Mouse (Mus musculus): ENCODE results near the gene Zfp53. TPM values are rescaled to one million over a fixed set of nuclear protein-coding genes. Genes with fewer than 3 reads are reported as not detected.

Zfp53 gene
- total and polyA plus RNA-seq, 3 experiments, result 1.8 to 2.2 TPM; not detected in 1

DNA sequence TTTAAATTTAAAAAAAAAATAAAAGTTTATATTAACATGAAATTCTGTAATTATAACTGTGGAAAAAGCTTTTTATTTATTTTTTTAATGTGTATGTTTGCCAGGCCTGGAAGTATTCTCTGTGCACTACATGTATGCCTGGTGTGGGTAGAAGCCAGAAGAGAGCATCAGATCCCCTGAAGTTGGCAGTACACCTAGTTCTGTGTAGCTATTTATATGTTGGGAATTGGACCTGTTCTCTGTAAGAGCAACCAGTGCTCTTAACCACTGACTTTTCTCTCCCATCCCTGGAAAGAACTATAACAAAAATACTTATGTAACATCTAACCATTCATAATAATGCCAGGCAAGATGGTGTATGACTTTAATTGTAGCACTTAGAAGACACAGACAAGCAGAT, 21.0 kb downstream of the Zfp53 start:
- DNase-seq (ENCODE audit: low read depth, low spot score), result no peak
- Histone ChIP-seq H3K9me3 (replicated peaks; ENCODE audit: insufficient read depth, low read length) (no peaks in the 10 kb centered on the region), H3K27ac (ENCODE audit: control insufficient read depth, low read depth, low read length) (no peak overlapping the region), H3K4me1 (ENCODE audit: control insufficient read depth in 1 of 2, insufficient read depth in 2 of 2, low read length in 2 of 2) (0 out of 4 replicates have a peak, but pooled peaks cover 0 to 2% of the 10 kb centered on the region in 2 experiments), H3K36me3 (ENCODE audit: control insufficient read depth in 1 of 2, insufficient read depth in 2 of 2, low read length in 2 of 2) (peaks cover 0 to 2% of the 10 kb centered on the region in 2 experiments; a peak in 1 of 4 replicates), H3K9ac (ENCODE audit: control insufficient read depth, low read depth, low read length, poor library complexity, severe bottlenecking) (no peak overlapping the region), H3K79me2 (ENCODE audit: control insufficient read depth, insufficient read depth, low read length, poor library complexity) (no peaks in the 10 kb centered on the region), H3K4me3 (ENCODE audit: control insufficient read depth in 1 of 2, insufficient read depth in 1 of 2, low read depth in 2 of 2, low read length in 2 of 2) (no peak overlapping the region), H3K27me3 (ENCODE audit: control insufficient read depth in 1 of 2, insufficient read depth in 2 of 2, low read length in 2 of 2) (no peaks in the 10 kb centered on the region)
- TF ChIP-seq EP300 (IDR thresholded peaks at IDR 0.05; ENCODE audit: low read depth in 1 of 2, low read length in 2 of 2), result no peak
- TF ChIP-seq CTCF (IDR thresholded peaks at IDR 0.05 in 2 of 3, conservative IDR thresholded peaks at IDR 0.05 in 1 of 3; ENCODE audit: control insufficient read depth in 1 of 3, insufficient read depth in 1 of 3, low read depth in 2 of 3, low read length in 3 of 3, poor library complexity in 1 of 3, severe bottlenecking in 1 of 3), result no peak

DNA sequence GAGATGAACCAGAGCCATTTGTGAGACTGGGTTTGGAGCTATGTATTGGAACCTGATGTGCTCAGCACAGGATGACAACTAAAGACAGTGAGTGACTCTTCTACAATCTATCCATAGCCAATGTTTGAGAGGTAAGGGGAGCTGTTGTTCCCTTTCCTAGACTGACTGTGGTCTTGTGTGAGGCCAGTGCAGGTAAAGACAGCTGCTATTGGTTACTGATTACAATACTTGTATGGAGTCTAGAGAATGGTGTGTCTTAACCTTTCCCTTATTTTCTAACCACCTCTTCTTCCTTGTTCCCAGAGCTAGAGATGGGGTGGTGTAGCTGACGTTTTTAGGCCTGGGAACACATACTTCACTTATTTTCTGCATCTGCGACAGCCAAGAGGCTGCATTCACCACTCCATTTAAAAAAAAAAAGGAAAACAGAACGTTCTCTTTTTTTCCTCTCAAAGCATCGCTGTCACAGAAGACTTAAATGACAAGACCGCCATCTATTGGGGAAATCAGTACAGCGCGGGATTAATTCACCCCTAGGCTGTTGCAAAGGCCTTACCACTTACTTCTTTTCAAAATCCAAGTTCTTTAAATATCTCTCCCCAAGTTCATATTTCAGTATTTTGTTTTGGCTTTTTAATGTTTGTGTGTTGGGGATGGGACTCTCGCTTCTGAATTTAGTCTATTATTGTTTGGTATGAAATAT, 26.8 kb downstream of the Zfp53 start:
- H3K27ac ChIP-seq (ENCODE audit: control insufficient read depth, low read depth, low read length), result 0 out of 2 replicates have a peak overlapping the region, but pooled peaks have one; percentile 90
- no peaks in the 10 kb centered on the region for H3K9me3 ChIP-seq (replicated peaks; ENCODE audit: insufficient read depth, low read length)
- no peaks in the 10 kb centered on the region for H3K4me1 ChIP-seq (ENCODE audit: control insufficient read depth in 1 of 2, insufficient read depth in 2 of 2, low read length in 2 of 2)
- TF ChIP-seq RCOR1 (IDR thresholded peaks at IDR 0.05; ENCODE audit: low read depth, low read length) (no peak), ELF1 (IDR thresholded peaks at IDR 0.05; ENCODE audit: low read depth, low read length) (no peak), TCF12 (IDR thresholded peaks at IDR 0.05; ENCODE audit: low read depth, low read length) (no peak), HCFC1 (IDR thresholded peaks at IDR 0.05; ENCODE audit: low read depth, low read length) (no peak), MXI1 (IDR thresholded peaks at IDR 0.05; ENCODE audit: low read depth, low read length) (no peak), ZNF384 (IDR thresholded peaks at IDR 0.05; ENCODE audit: low read depth, low read length) (peak; percentile 95), CTCF (IDR thresholded peaks at IDR 0.05 in 2 of 3, conservative IDR thresholded peaks at IDR 0.05 in 1 of 3; ENCODE audit: control insufficient read depth in 1 of 3, insufficient read depth in 1 of 3, low read depth in 2 of 3, low read length in 3 of 3, poor library complexity in 1 of 3, severe bottlenecking in 1 of 3) (peak; percentile 45 to 84 (median 70)), KAT2A (conservative IDR thresholded peaks at IDR 0.05; ENCODE audit: low read depth, low read length) (no peak), SMC3 (IDR thresholded peaks at IDR 0.05; ENCODE audit: low read depth, low read length) (peak; percentile 70), MAX (IDR thresholded peaks at IDR 0.05; ENCODE audit: low read length) (no peak), RAD21 (IDR thresholded peaks at IDR 0.05; ENCODE audit: low read depth, low read length) (peak; percentile 87), MEF2A (IDR thresholded peaks at IDR 0.05; ENCODE audit: extremely low read depth, insufficient replicate concordance, low read depth, low read length, poor library complexity, severe bottlenecking) (no peak), USF1 (IDR thresholded peaks at IDR 0.05; ENCODE audit: low read depth, low read length) (no peak), MYB (IDR thresholded peaks at IDR 0.05; ENCODE audit: low read depth, low read length) (no peak), JUND (IDR thresholded peaks at IDR 0.05; ENCODE audit: low read depth, low read length) (no peak; the same call in 1 of the 2 replicates), ZKSCAN1 (IDR thresholded peaks at IDR 0.05; ENCODE audit: low read depth, low read length) (no peak), GATA1 (IDR thresholded peaks at IDR 0.05; ENCODE audit: low read depth, low read length) (no peak), MAZ (IDR thresholded peaks at IDR 0.05; ENCODE audit: low read depth, low read length) (no peak), POLR2AphosphoS5 (IDR thresholded peaks at IDR 0.05; ENCODE audit: borderline replicate concordance, low read depth, low read length) (no peak), E2F4 (IDR thresholded peaks at IDR 0.05; ENCODE audit: borderline replicate concordance, low read depth, low read length) (no peak), ETS1 (IDR thresholded peaks at IDR 0.05; ENCODE audit: low read depth, low read length) (no peak), EP300 (IDR thresholded peaks at IDR 0.05; ENCODE audit: low read depth in 1 of 2, low read length in 2 of 2) (no peak), ZC3H11A (IDR thresholded peaks at IDR 0.05; ENCODE audit: low read depth, low read length) (peak; percentile 70), SIN3A (IDR thresholded peaks at IDR 0.05; ENCODE audit: low read length) (0 out of 2 replicates have a peak, but pooled peaks have one; percentile 55), TBP (IDR thresholded peaks at IDR 0.05; ENCODE audit: low read depth, low read length) (0 out of 2 replicates have a peak, but pooled peaks have one; percentile 40), NRF1 (IDR thresholded peaks at IDR 0.05; ENCODE audit: insufficient read depth, low read depth, low read length, poor library complexity, severe bottlenecking) (no peak), MYC (IDR thresholded peaks at IDR 0.05; ENCODE audit: low read depth, low read length) (no peak)
- H3K36me3 ChIP-seq (ENCODE audit: control insufficient read depth in 1 of 2, insufficient read depth in 2 of 2, low read length in 2 of 2), result no peaks in the 10 kb centered on the region
- H3K79me2 ChIP-seq (ENCODE audit: control insufficient read depth, insufficient read depth, low read length, poor library complexity), result no peaks in the 10 kb centered on the region; the same call in 1 of the 2 replicates
- no peaks in the 10 kb centered on the region for H3K27me3 ChIP-seq (ENCODE audit: control insufficient read depth in 1 of 2, insufficient read depth in 2 of 2, low read length in 2 of 2)
- H3K4me3 ChIP-seq (ENCODE audit: control insufficient read depth in 1 of 2, insufficient read depth in 1 of 2, low read depth in 2 of 2, low read length in 2 of 2), result peak overlapping the region; percentile 67 to 88
- DNase-seq (ENCODE audit: low read depth, low spot score), result peak; percentile 92
- peak overlapping the region; percentile 88 for H3K9ac ChIP-seq (ENCODE audit: control insufficient read depth, low read depth, low read length, poor library complexity, severe bottlenecking)

Data from MEL (cell line).